Mouse (Mus musculus): ENCODE data around the gene Pgghg. TPM values are rescaled to one million over a fixed set of nuclear protein-coding genes. Genes with fewer than 3 reads are reported as not detected.

Pgghg gene
- polyA plus RNA-seq, 1 experiment = 15.1 TPM

DNA sequence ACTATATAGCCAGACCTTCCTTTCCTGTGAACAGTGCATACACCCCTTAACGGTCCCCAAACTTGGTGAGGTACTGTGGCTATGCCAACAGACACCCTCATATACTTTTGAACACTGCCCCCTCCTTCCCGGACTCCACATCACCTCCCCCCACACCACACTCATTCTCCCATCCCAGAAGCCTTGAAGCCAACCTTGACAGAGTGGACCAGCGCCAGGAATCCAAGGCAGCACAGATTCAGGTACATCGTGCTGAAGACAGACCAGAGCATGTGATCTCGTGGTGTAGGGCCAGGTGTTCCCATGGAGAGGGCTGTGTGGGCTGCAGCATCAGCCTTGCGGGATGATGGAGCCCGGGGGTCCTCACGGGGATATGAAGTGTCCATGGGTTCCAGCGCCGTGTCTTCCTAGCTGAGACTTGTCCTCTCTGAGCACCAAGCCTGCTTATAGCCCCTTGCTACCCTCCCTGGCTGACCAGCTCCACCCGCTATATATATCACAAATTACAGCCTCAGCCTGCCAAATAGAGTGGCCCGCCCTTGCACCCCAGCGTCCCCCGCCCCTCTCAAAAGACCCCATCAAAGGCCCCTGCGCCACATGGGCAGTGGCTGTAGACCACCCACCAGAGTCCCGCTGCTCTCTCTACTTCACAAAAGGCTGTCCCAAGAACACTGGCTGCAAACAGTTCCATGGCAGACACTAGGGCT is 8.8 kb downstream of the Pgghg start, which contains the start of gene Ifitm5:
Ifitm5 (minus strand) TSS at position 468 of the 707 bp plus-strand sequence.
- Histone ChIP-seq H3K27me3 (ENCODE audit: control insufficient read depth, insufficient read depth, low read length) (no peaks in the 10 kb centered on the region), H3K4me3 (ENCODE audit: low read depth, low read length) (no peak within 1 kb of the TSS), H3K36me3 (ENCODE audit: control insufficient read depth, insufficient read depth, low read length) (peaks cover 20% of the 10 kb centered on the region), H3K27ac (ENCODE audit: insufficient read depth, low read depth, low read length) (peak within 1 kb of the TSS; percentile 23; the same call in 1 of the 2 replicates), H3K4me1 (ENCODE audit: control insufficient read depth, insufficient read depth, insufficient read length, low read length) (peaks cover 14% of the 10 kb centered on the region)
- 76% methylated on average over 16 of the region's 16 CpGs for WGBS
- TF ChIP-seq CTCF (IDR thresholded peaks at IDR 0.05; ENCODE audit: extremely low read depth, insufficient read length, insufficient replicate concordance, low read depth, low read length) (no peak), POLR2A (IDR thresholded peaks at IDR 0.05; ENCODE audit: low read depth, low read length) (no peak)

DNA sequence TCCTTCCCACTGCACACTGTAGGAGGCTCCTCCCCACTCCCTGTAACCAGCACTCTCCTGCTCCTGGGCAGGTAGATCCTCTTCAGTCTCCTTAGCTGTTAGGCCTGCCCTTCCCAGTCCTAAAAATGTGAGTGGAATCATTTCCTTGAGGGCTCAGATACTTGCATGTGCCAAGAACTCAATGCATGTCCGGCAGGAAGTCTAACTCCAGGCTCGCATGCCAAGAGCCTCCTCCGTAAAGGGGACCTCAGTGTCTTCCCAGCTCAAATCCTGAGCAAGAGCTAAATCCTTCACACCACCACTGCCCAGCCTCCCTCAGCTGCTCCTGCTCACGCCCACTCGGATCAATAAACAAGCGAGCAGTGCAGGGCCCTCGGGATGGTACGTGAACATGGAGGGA is 9.9 kb downstream of the Pgghg start:
- H3K4me1 ChIP-seq (ENCODE audit: control insufficient read depth, insufficient read depth, insufficient read length, low read length) = peaks cover 14% of the 10 kb centered on the region
- peak overlapping the region; percentile 23; the same call in 1 of the 2 replicates for H3K27ac ChIP-seq (ENCODE audit: insufficient read depth, low read depth, low read length)
- no peak overlapping the region for H3K4me3 ChIP-seq (ENCODE audit: low read depth, low read length)
- H3K36me3 ChIP-seq (ENCODE audit: control insufficient read depth, insufficient read depth, low read length) = peaks cover 12% of the 10 kb centered on the region
- no peak for TF ChIP-seq CTCF (IDR thresholded peaks at IDR 0.05; ENCODE audit: extremely low read depth, insufficient read length, insufficient replicate concordance, low read depth, low read length)
- TF ChIP-seq POLR2A (IDR thresholded peaks at IDR 0.05; ENCODE audit: low read depth, low read length) = no peak
- WGBS = 43% methylated on average over 8 of the region's 8 CpGs
- no peaks in the 10 kb centered on the region for H3K27me3 ChIP-seq (ENCODE audit: control insufficient read depth, insufficient read depth, low read length)

DNA sequence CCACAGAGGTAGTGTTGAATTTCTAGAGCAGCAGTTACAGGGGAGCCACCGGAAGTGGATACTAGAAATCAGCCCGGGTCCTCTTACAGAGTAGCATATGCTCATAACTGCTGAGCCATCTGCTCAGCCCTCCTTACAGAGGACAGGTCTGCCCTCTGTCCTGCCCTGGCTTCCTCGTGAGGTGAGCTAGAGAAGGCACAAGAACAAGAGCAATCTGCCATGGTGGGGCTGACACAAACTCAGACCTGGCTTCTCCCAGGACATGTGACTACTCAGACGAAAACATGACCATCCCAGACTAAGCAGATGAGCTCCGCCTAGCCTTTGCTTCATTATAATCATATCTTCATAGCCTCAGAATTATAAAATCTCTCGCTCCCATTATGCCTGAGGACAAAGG is 10.6 kb downstream of the Pgghg start:
- 59% methylated on average over 6 of the region's 6 CpGs for WGBS
- TF ChIP-seq CTCF (IDR thresholded peaks at IDR 0.05; ENCODE audit: extremely low read depth, insufficient read length, insufficient replicate concordance, low read depth, low read length) (no peak), POLR2A (IDR thresholded peaks at IDR 0.05; ENCODE audit: low read depth, low read length) (no peak)
- Histone ChIP-seq H3K27ac (ENCODE audit: insufficient read depth, low read depth, low read length) (no peak overlapping the region; the same call in 1 of the 2 replicates), H3K27me3 (ENCODE audit: control insufficient read depth, insufficient read depth, low read length) (no peaks in the 10 kb centered on the region), H3K4me3 (ENCODE audit: low read depth, low read length) (no peak overlapping the region), H3K36me3 (ENCODE audit: control insufficient read depth, insufficient read depth, low read length) (peaks cover 11% of the 10 kb centered on the region; the same call in 1 of the 2 replicates), H3K4me1 (ENCODE audit: control insufficient read depth, insufficient read depth, insufficient read length, low read length) (peaks cover 14% of the 10 kb centered on the region)

DNA sequence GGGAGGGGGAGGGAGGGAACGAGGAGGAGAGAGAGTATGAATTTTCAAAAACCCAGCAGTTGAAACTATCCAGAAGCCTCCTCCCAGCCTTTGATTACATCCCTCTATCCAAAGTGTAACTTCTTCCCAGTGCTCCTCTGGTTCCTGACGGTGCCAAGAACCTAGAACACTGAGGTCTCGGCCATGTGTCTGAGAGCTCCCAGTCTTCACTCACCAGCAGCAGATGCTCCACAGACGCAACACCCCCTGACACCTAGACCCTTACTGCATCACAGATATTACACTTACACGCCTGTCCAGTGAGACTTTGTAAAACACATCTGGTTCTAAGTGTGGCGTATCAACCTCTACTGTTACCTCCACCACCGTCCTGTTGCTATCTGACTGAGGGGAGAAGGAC is 11.2 kb downstream of the Pgghg start:
- Histone ChIP-seq H3K27ac (ENCODE audit: insufficient read depth, low read depth, low read length) (0 out of 2 replicates have a peak overlapping the region, but pooled peaks have one; percentile 21), H3K27me3 (ENCODE audit: control insufficient read depth, insufficient read depth, low read length) (no peaks in the 10 kb centered on the region), H3K36me3 (ENCODE audit: control insufficient read depth, insufficient read depth, low read length) (peaks cover 11% of the 10 kb centered on the region; the same call in 1 of the 2 replicates), H3K4me3 (ENCODE audit: low read depth, low read length) (no peak overlapping the region), H3K4me1 (ENCODE audit: control insufficient read depth, insufficient read depth, insufficient read length, low read length) (peaks cover 14% of the 10 kb centered on the region)
- no peak for TF ChIP-seq POLR2A (IDR thresholded peaks at IDR 0.05; ENCODE audit: low read depth, low read length)
- no peak for TF ChIP-seq CTCF (IDR thresholded peaks at IDR 0.05; ENCODE audit: extremely low read depth, insufficient read length, insufficient replicate concordance, low read depth, low read length)
- 74% methylated on average over 7 of the region's 7 CpGs for WGBS

DNA sequence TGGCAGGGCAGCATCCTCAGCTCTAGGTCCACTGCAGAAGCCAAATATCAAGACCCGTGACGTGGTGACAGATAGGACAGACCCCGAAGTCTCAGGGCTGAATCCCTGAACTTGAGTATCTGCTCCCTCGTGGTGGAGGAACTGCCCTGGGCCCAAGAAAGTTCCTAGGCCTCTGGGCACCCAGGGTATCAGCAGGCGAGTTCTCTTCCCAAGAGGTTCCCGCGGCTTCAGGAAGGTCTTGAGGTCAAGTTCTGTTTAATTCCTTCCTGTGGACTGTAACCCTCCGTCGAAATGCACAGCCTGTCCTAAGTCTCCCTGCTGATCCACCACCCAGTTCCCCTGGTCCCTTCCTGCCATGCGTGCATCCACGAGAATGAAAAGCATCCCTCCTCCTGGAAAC is 11.9 kb downstream of the Pgghg start:
- Histone ChIP-seq H3K4me3 (ENCODE audit: low read depth, low read length) (no peak overlapping the region), H3K36me3 (ENCODE audit: control insufficient read depth, insufficient read depth, low read length) (peaks cover 11% of the 10 kb centered on the region; the same call in 1 of the 2 replicates), H3K27ac (ENCODE audit: insufficient read depth, low read depth, low read length) (peak overlapping the region; percentile 47; the same call in 1 of the 2 replicates), H3K27me3 (ENCODE audit: control insufficient read depth, insufficient read depth, low read length) (no peaks in the 10 kb centered on the region), H3K4me1 (ENCODE audit: control insufficient read depth, insufficient read depth, insufficient read length, low read length) (peaks cover 14% of the 10 kb centered on the region)
- TF ChIP-seq CTCF (IDR thresholded peaks at IDR 0.05; ENCODE audit: extremely low read depth, insufficient read length, insufficient replicate concordance, low read depth, low read length) (no peak), POLR2A (IDR thresholded peaks at IDR 0.05; ENCODE audit: low read depth, low read length) (no peak)
- 61% methylated on average over 11 of the region's 11 CpGs for whole genome bisulfite sequencing

DNA sequence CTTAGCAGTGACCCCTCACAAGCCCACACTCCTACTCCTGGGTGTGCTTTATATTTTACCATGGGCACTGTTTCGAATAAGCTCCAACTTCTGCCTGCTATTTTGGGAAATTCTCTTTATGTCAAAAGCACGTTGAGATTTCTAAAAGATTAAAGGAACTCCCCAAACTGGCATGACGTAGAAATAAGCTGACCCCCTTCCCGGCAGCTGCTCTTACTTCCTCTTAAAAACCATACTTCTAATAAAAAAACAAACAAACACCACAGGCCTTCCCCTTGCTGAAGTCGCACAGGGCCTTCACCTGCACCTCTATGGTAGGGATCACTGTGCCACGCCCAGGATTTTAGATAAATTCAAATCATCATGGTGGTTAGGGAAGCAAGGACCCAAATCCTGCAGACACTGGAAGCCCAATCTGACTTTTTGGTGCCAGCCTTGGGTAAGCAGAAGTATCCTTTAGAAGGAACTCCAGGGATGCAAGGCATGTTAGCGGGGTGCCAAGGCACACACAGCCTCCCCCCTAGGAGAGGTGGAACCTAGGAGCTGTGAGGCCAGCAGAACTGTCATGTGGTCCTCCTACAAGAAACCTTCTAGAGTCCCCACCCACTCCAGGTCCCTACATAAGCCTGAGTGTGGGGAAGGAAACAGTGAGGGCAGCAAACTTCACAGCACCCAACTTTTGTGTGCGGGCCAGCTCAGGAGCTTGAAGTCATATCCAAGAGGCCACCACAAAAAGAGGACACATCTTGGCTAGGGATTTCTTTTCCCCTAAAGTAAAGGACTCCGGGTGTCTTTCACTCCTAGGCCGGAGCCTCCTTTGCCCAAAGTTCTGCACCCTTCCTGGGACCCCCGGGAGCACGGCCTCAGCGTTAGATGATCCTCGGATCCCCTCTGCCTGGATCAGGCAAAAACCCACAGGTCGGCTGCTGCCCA is 12.9 kb downstream of the Pgghg start:
- Histone ChIP-seq H3K4me3 (ENCODE audit: low read depth, low read length) (peak overlapping the region; percentile 61), H3K27ac (ENCODE audit: insufficient read depth, low read depth, low read length) (peak overlapping the region; percentile 47), H3K27me3 (ENCODE audit: control insufficient read depth, insufficient read depth, low read length) (no peaks in the 10 kb centered on the region), H3K36me3 (ENCODE audit: control insufficient read depth, insufficient read depth, low read length) (peaks cover 7% of the 10 kb centered on the region; the same call in 1 of the 2 replicates), H3K4me1 (ENCODE audit: control insufficient read depth, insufficient read depth, insufficient read length, low read length) (peaks cover 14% of the 10 kb centered on the region)
- TF ChIP-seq CTCF (IDR thresholded peaks at IDR 0.05; ENCODE audit: extremely low read depth, insufficient read length, insufficient replicate concordance, low read depth, low read length) (no peak), POLR2A (IDR thresholded peaks at IDR 0.05; ENCODE audit: low read depth, low read length) (no peak)
- 12% methylated on average over 15 of the region's 15 CpGs for WGBS

All from small intestine, adult 2 months (tissue).